Mouse (Mus musculus) ES-Bruce4 (cell line): ENCODE results near the gene Rin1.

Source experiments
- CTCF ChIP-seq: IDR thresholded peaks from one replicate; pipeline ENCODE4 v1.8.1; 2011; ENCODE audit warnings: low read depth, low read length
- EP300 ChIP-seq: IDR thresholded peaks from 2 replicates; pipeline ENCODE4 v1.6.1; 2011; ENCODE audit warnings: low read depth, low read length; ENCODE audit not compliant: insufficient read depth
- POLR2A ChIP-seq: IDR thresholded peaks from one replicate; pipeline ENCODE4 v1.8.1; 2011; ENCODE audit warnings: low read length; ENCODE audit not compliant: insufficient read depth

DNA sequence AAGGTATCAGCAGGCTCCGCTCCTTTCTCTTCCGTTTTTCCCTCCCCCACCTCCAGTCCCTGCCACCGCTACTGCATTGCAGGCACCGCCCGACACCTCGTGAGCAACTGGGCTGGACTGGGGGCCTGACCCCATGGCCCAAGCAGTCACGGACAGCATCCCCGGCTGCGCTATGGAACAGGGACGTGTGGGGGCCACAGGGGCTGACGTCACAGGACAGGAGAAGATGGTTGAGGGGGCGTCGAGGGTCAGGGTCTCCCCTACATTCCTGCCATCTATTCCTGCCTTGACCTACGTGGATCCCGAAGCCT, 34.5 kb downstream of the Rin1 start:
- TF ChIP-seq CTCF (no peak), POLR2A (no peak), EP300 (no peak)
